Mouse (Mus musculus): ENCODE data around the gene Ifrd2. TPM values are rescaled to one million over a fixed set of nuclear protein-coding genes. Genes with fewer than 3 reads are reported as not detected.
A peak's percentile ranks its signal among the peaks of the same experiment; 100 is the strongest.

Ifrd2 gene
- total RNA-seq, 2 experiments from 2014 or later: 122 to 249 TPM

GRCm38 (mm10) chr9:107631311-107631826, 43.9 kb downstream of the Ifrd2 start:
- no peak for ATAC-seq (replicated peaks; ENCODE audit: low FRiP score, poor library complexity, severe bottlenecking)

- ATAC-seq (replicated peaks; ENCODE audit: low FRiP score, poor library complexity, severe bottlenecking): no peak
Measured at GRCm38 (mm10) chr9:107631861-107632260, 44.4 kb downstream of the Ifrd2 start.

GRCm38 (mm10) chr9:107632478-107632877, 45.0 kb downstream of the Ifrd2 start:
- peak; percentile 68 for ATAC-seq (replicated peaks; ENCODE audit: low FRiP score, poor library complexity, severe bottlenecking)

- peak; percentile 55 for ATAC-seq (replicated peaks; ENCODE audit: low FRiP score, poor library complexity, severe bottlenecking)
Measured at GRCm38 (mm10) chr9:107633091-107633660, 45.7 kb downstream of the Ifrd2 start.

GRCm38 (mm10) chr9:107633661-107634405, 46.4 kb downstream of the Ifrd2 start:
- ATAC-seq (replicated peaks; ENCODE audit: low FRiP score, poor library complexity, severe bottlenecking): peak; percentile 32; the same call in 1 of the 2 replicates

- ATAC-seq (replicated peaks; ENCODE audit: low FRiP score, poor library complexity, severe bottlenecking): no peak
Measured at GRCm38 (mm10) chr9:107634406-107635278, 47.2 kb downstream of the Ifrd2 start.

- ATAC-seq (replicated peaks; ENCODE audit: low FRiP score, poor library complexity, severe bottlenecking): peak; percentile 80
Measured at GRCm38 (mm10) chr9:107635279-107636028, 48.0 kb downstream of the Ifrd2 start, which contains the start of gene Gnai2. Gene Gnai2, minus strand, starts transcription at chr9:107635367.

GRCm38 (mm10) chr9:107637070-107637469, 49.6 kb downstream of the Ifrd2 start:
- ATAC-seq (replicated peaks; ENCODE audit: low FRiP score, poor library complexity, severe bottlenecking): no peak

GRCm38 (mm10) chr9:107640257-107640772, 52.9 kb downstream of the Ifrd2 start:
- ATAC-seq (replicated peaks; ENCODE audit: low FRiP score, poor library complexity, severe bottlenecking): no peak

GRCm38 (mm10) chr9:107641666-107642065, 54.2 kb downstream of the Ifrd2 start:
- ATAC-seq (replicated peaks; ENCODE audit: low FRiP score, poor library complexity, severe bottlenecking): no peak

Other genes with a start within 250 kb of the Ifrd2 start
- gene Hemk1, start 249.3 kb upstream of the Ifrd2 start, total RNA-seq (2015; ENCODE audit: low replicate concordance): not detected in 2 replicates
- gene Hemk1, start 249.3 kb upstream of the Ifrd2 start, total RNA-seq (2017; ENCODE audit: low replicate concordance): 0.15 and 3.9 TPM in 2 replicates
- gene 6430571L13Rik, start 247.0 kb upstream of the Ifrd2 start, total RNA-seq (2015; ENCODE audit: low replicate concordance): not detected in 2 replicates
- gene 6430571L13Rik, start 247.0 kb upstream of the Ifrd2 start, total RNA-seq (2017; ENCODE audit: low replicate concordance): not detected in 2 replicates
- not detected in 2 replicates for gene Cacna2d2, start 188.0 kb upstream of the Ifrd2 start, total RNA-seq (2015; ENCODE audit: low replicate concordance)
- gene Cacna2d2, start 188.0 kb upstream of the Ifrd2 start, total RNA-seq (2017; ENCODE audit: low replicate concordance): not detected in 2 replicates
- gene Tmem115, start 53.7 kb upstream of the Ifrd2 start, total RNA-seq (2015; ENCODE audit: low replicate concordance): 0.72 and 3.8 TPM in 2 replicates
- gene Tmem115, start 53.7 kb upstream of the Ifrd2 start, total RNA-seq (2017; ENCODE audit: low replicate concordance): 2.6 and 8.4 TPM in 2 replicates
- gene Cyb561d2, start 45.4 kb upstream of the Ifrd2 start, total RNA-seq (2015; ENCODE audit: low replicate concordance): not detected in 2 replicates
- 1.8 and 2.9 TPM in 2 replicates for gene Cyb561d2, start 45.4 kb upstream of the Ifrd2 start, total RNA-seq (2017; ENCODE audit: low replicate concordance)
- gene Nprl2, start 45.4 kb upstream of the Ifrd2 start, total RNA-seq (2015; ENCODE audit: low replicate concordance): 1.4 and 31.4 TPM in 2 replicates
- 1.1 and 1.2 TPM in 2 replicates for gene Nprl2, start 45.4 kb upstream of the Ifrd2 start, total RNA-seq (2017; ENCODE audit: low replicate concordance)
- gene Zmynd10, start 40.3 kb upstream of the Ifrd2 start, total RNA-seq (2015; ENCODE audit: low replicate concordance): not detected in 2 replicates
- gene Zmynd10, start 40.3 kb upstream of the Ifrd2 start, total RNA-seq (2017; ENCODE audit: low replicate concordance): not detected in 2 replicates
- gene Rassf1, start 36.1 kb upstream of the Ifrd2 start, total RNA-seq (2015; ENCODE audit: low replicate concordance): 24.5 and 35.2 TPM in 2 replicates
- gene Rassf1, start 36.1 kb upstream of the Ifrd2 start, total RNA-seq (2017; ENCODE audit: low replicate concordance): 31.4 and 31.7 TPM in 2 replicates
- 9.6 and 16.9 TPM in 2 replicates for gene Tusc2, start 24.4 kb upstream of the Ifrd2 start, total RNA-seq (2015; ENCODE audit: low replicate concordance)
- 8.9 and 19.1 TPM in 2 replicates for gene Tusc2, start 24.4 kb upstream of the Ifrd2 start, total RNA-seq (2017; ENCODE audit: low replicate concordance)
- 2.5 and 6.5 TPM in 2 replicates for gene Hyal2, start 19.7 kb upstream of the Ifrd2 start, total RNA-seq (2015; ENCODE audit: low replicate concordance)
- gene Hyal2, start 19.7 kb upstream of the Ifrd2 start, total RNA-seq (2017; ENCODE audit: low replicate concordance): 0.30 and 4.5 TPM in 2 replicates
- 7.1 and 12.6 TPM in 2 replicates for gene Hyal1, start 10.7 kb upstream of the Ifrd2 start, total RNA-seq (2015; ENCODE audit: low replicate concordance)
- gene Hyal1, start 10.7 kb upstream of the Ifrd2 start, total RNA-seq (2017; ENCODE audit: low replicate concordance): 8.0 TPM in 1 of 2 replicates, not detected in the other
- gene Naa80, start 8.8 kb upstream of the Ifrd2 start, total RNA-seq (2015; ENCODE audit: low replicate concordance): 15.5 and 24.5 TPM in 2 replicates
- 12.3 and 17.7 TPM in 2 replicates for gene Naa80, start 8.8 kb upstream of the Ifrd2 start, total RNA-seq (2017; ENCODE audit: low replicate concordance)
- gene Hyal3, start 6.8 kb upstream of the Ifrd2 start, total RNA-seq (2015; ENCODE audit: low replicate concordance): 4.2 and 8.6 TPM in 2 replicates
- 0.64 TPM in 1 of 2 replicates, not detected in the other for gene Hyal3, start 6.8 kb upstream of the Ifrd2 start, total RNA-seq (2017; ENCODE audit: low replicate concordance)
- not detected in 2 replicates for gene Sema3b, start 21.6 kb downstream of the Ifrd2 start, total RNA-seq (2015; ENCODE audit: low replicate concordance)
- gene Sema3b, start 21.6 kb downstream of the Ifrd2 start, total RNA-seq (2017; ENCODE audit: low replicate concordance): not detected in 2 replicates
- 382 and 420 TPM in 2 replicates for gene Gnai2, start 47.7 kb downstream of the Ifrd2 start, total RNA-seq (2015; ENCODE audit: low replicate concordance)
- gene Gnai2, start 47.7 kb downstream of the Ifrd2 start, total RNA-seq (2017; ENCODE audit: low replicate concordance): 334 and 357 TPM in 2 replicates
- not detected in 2 replicates for gene Slc38a3, start 81.9 kb downstream of the Ifrd2 start, total RNA-seq (2015; ENCODE audit: low replicate concordance)
- not detected in 2 replicates for gene Slc38a3, start 81.9 kb downstream of the Ifrd2 start, total RNA-seq (2017; ENCODE audit: low replicate concordance)
- gene Gnat1, start 92.1 kb downstream of the Ifrd2 start, total RNA-seq (2015; ENCODE audit: low replicate concordance): not detected in 2 replicates
- gene Gnat1, start 92.1 kb downstream of the Ifrd2 start, total RNA-seq (2017; ENCODE audit: low replicate concordance): 1.9 TPM in 1 of 2 replicates, not detected in the other
- not detected in 2 replicates for gene Sema3f, start 122.8 kb downstream of the Ifrd2 start, total RNA-seq (2015; ENCODE audit: low replicate concordance)
- gene Sema3f, start 122.8 kb downstream of the Ifrd2 start, total RNA-seq (2017; ENCODE audit: low replicate concordance): not detected in 2 replicates
- gene Rbm5, start 183.4 kb downstream of the Ifrd2 start, total RNA-seq (2015; ENCODE audit: low replicate concordance): 269 and 283 TPM in 2 replicates
- gene Rbm5, start 183.4 kb downstream of the Ifrd2 start, total RNA-seq (2017; ENCODE audit: low replicate concordance): 374 and 383 TPM in 2 replicates

All from erythroid progenitor cell, adult 5-6 weeks (primary cell).